Mouse (Mus musculus): ENCODE data around the gene Qrfp.
A peak's percentile ranks its signal among the peaks of the same experiment; 100 is the strongest.

Qrfp gene

GRCm38 (mm10) chr2:31810444-31810843 lies at the start of gene Qrfp:
TSS of gene Qrfp (minus strand) at chr2:31810580.
- no peak for DNase-seq (ENCODE audit: low read depth in 1 of 2, low spot score in 2 of 2)

GRCm38 (mm10) chr2:31858500-31858899 lies 48.1 kb upstream of the Qrfp start:
- no peak for DNase-seq (ENCODE audit: low read depth in 1 of 2, low spot score in 2 of 2)

GRCm38 (mm10) chr2:31857180-31857579 lies 46.8 kb upstream of the Qrfp start:
- no peak for DNase-seq (ENCODE audit: low read depth in 1 of 2, low spot score in 2 of 2)

GRCm38 (mm10) chr2:31855991-31856390 lies 45.6 kb upstream of the Qrfp start:
- no peak for DNase-seq (ENCODE audit: low read depth in 1 of 2, low spot score in 2 of 2)

- no peak for DNase-seq (ENCODE audit: low read depth in 1 of 2, low spot score in 2 of 2)
Observed at GRCm38 (mm10) chr2:31850141-31850540, 39.8 kb upstream of the Qrfp start.

GRCm38 (mm10) chr2:31847908-31848307 lies 37.5 kb upstream of the Qrfp start:
- no peak for DNase-seq (ENCODE audit: low read depth in 1 of 2, low spot score in 2 of 2)

- no peak for DNase-seq (ENCODE audit: low read depth in 1 of 2, low spot score in 2 of 2)
Observed at GRCm38 (mm10) chr2:31846692-31847660, 36.6 kb upstream of the Qrfp start.

GRCm38 (mm10) chr2:31845896-31846691 lies 35.7 kb upstream of the Qrfp start, which contains the start of gene Fibcd1:
TSS of gene Fibcd1 (minus strand) at chr2:31846005.
- DNase-seq (ENCODE audit: low read depth in 1 of 2, low spot score in 2 of 2), result no peak

- no peak for DNase-seq (ENCODE audit: low read depth in 1 of 2, low spot score in 2 of 2)
Observed at GRCm38 (mm10) chr2:31845512-31845895, 35.1 kb upstream of the Qrfp start.

- no peak for DNase-seq (ENCODE audit: low read depth in 1 of 2, low spot score in 2 of 2)
Observed at GRCm38 (mm10) chr2:31844729-31845136, 34.4 kb upstream of the Qrfp start.

- DNase-seq (ENCODE audit: low read depth in 1 of 2, low spot score in 2 of 2), result no peak
Observed at GRCm38 (mm10) chr2:31838868-31839267, 28.5 kb upstream of the Qrfp start.

GRCm38 (mm10) chr2:31836985-31837384 lies 26.6 kb upstream of the Qrfp start:
- no peak for DNase-seq (ENCODE audit: low read depth in 1 of 2, low spot score in 2 of 2)

GRCm38 (mm10) chr2:31836091-31836490 lies 25.7 kb upstream of the Qrfp start:
- DNase-seq (ENCODE audit: low read depth in 1 of 2, low spot score in 2 of 2), result no peak

GRCm38 (mm10) chr2:31828311-31828825 lies 18.0 kb upstream of the Qrfp start:
- DNase-seq (ENCODE audit: low read depth in 1 of 2, low spot score in 2 of 2), result no peak

GRCm38 (mm10) chr2:31827877-31828276 lies 17.5 kb upstream of the Qrfp start:
- DNase-seq (ENCODE audit: low read depth in 1 of 2, low spot score in 2 of 2), result no peak

GRCm38 (mm10) chr2:31826094-31827085 lies 16.0 kb upstream of the Qrfp start:
- no peak for DNase-seq (ENCODE audit: low read depth in 1 of 2, low spot score in 2 of 2)

- DNase-seq (ENCODE audit: low read depth in 1 of 2, low spot score in 2 of 2), result no peak
Observed at GRCm38 (mm10) chr2:31825469-31825911, 15.1 kb upstream of the Qrfp start.

- DNase-seq (ENCODE audit: low read depth in 1 of 2, low spot score in 2 of 2), result peak in 1 of 2 experiments; percentile 13
Observed at GRCm38 (mm10) chr2:31823933-31824730, 13.8 kb upstream of the Qrfp start.
